Mouse (Mus musculus) brown adipose tissue, adult 24 weeks (tissue): Measurements from ENCODE around the gene Usp19. TPM values are rescaled to one million over a fixed set of nuclear protein-coding genes. Genes with fewer than 3 reads are reported as not detected.

Experiments used
- polyA plus RNA-seq: library from polyadenylated mRNA; stranded (reverse); fragments of >200 nt; gene quantifications from 2 replicates; pipeline ENCODE4 v1.2.4, GENCODE M21; 2012; ENCODE audit not compliant: missing spikeins, insufficient read depth, insufficient read length

The Usp19 gene
- polyA plus RNA-seq, 1 experiment, result 35.9 TPM

Other genes with a start within 250 kb of the Usp19 start
- gene Dag1, start 226.6 kb upstream of the Usp19 start, polyA plus RNA-seq, result 116 and 133 TPM in 2 replicates
- gene Nicn1, start 200.2 kb upstream of the Usp19 start, polyA plus RNA-seq, result 21.6 and 23.1 TPM in 2 replicates
- 2.0 and 2.8 TPM in 2 replicates for gene Amt, start 193.7 kb upstream of the Usp19 start, polyA plus RNA-seq
- 299 and 302 TPM in 2 replicates for gene Rhoa, start 184.5 kb upstream of the Usp19 start, polyA plus RNA-seq
- gene Tcta, start 184.4 kb upstream of the Usp19 start, polyA plus RNA-seq, result 24.2 and 32.4 TPM in 2 replicates
- gene Gpx1, start 151.7 kb upstream of the Usp19 start, polyA plus RNA-seq, result 770 and 989 TPM in 2 replicates
- gene Usp4, start 142.7 kb upstream of the Usp19 start, polyA plus RNA-seq, result 48.4 and 52.8 TPM in 2 replicates
- gene 1700102P08Rik, start 97.8 kb upstream of the Usp19 start, polyA plus RNA-seq, result not detected in 2 replicates
- not detected in 2 replicates for gene Ccdc36, start 62.1 kb upstream of the Usp19 start, polyA plus RNA-seq
- gene BC048562, start 54.1 kb upstream of the Usp19 start, polyA plus RNA-seq, result not detected in 2 replicates
- gene Ccdc71, start 30.1 kb upstream of the Usp19 start, polyA plus RNA-seq, result 8.2 and 11.6 TPM in 2 replicates
- 4.4 and 6.9 TPM in 2 replicates for gene Klhdc8b, start 29.0 kb upstream of the Usp19 start, polyA plus RNA-seq
- gene Lamb2, start 10.9 kb upstream of the Usp19 start, polyA plus RNA-seq, result 19.1 and 38.4 TPM in 2 replicates
- 85.0 and 107 TPM in 2 replicates for gene Qars, start 17.1 kb downstream of the Usp19 start, polyA plus RNA-seq
- 40.9 and 45.7 TPM in 2 replicates for gene Qrich1, start 26.2 kb downstream of the Usp19 start, polyA plus RNA-seq
- 18.9 and 21.5 TPM in 2 replicates for gene Impdh2, start 69.7 kb downstream of the Usp19 start, polyA plus RNA-seq
- gene Ndufaf3, start 76.8 kb downstream of the Usp19 start, polyA plus RNA-seq, result 91.2 and 111 TPM in 2 replicates
- gene Dalrd3, start 79.3 kb downstream of the Usp19 start, polyA plus RNA-seq, result 57.1 and 58.3 TPM in 2 replicates
- gene Wdr6, start 88.1 kb downstream of the Usp19 start, polyA plus RNA-seq, result 14.6 TPM in 2 replicates
- gene P4htm, start 107.1 kb downstream of the Usp19 start, polyA plus RNA-seq, result 0.83 and 1.3 TPM in 2 replicates
- gene Arih2, start 158.8 kb downstream of the Usp19 start, polyA plus RNA-seq, result 22.4 and 29.8 TPM in 2 replicates
- 545 and 591 TPM in 2 replicates for gene Slc25a20, start 171.5 kb downstream of the Usp19 start, polyA plus RNA-seq
- gene Prkar2a, start 198.7 kb downstream of the Usp19 start, polyA plus RNA-seq, result 12.4 and 20.8 TPM in 2 replicates